Mouse (Mus musculus) layer of hippocampus, adult 8-10 months (tissue): ENCODE data around the gene Nhs. TPM values are rescaled to one million over a fixed set of nuclear protein-coding genes. Genes with fewer than 3 reads are reported as not detected.

Source experiments
- DNase-seq, 2 experiments: peaks; one replicate each; pipeline ENCODE4 v3.0.0; 2022; ENCODE audit warnings: low spot score in 2 of 2
- total RNA-seq, 4 experiments: library from RNA; stranded (reverse); gene quantifications; 2 replicates each; pipeline ENCODE4 v1.2.4; 2022

The Nhs gene
- total RNA-seq, 4 experiments from 2014 or later, result 2.5 to 3.0 (median 2.9) TPM

- no peak for DNase-seq
These were observed 139.4 kb downstream of the Nhs start for GRCm38 (mm10) chrX:162020039-162020566.

DNA sequence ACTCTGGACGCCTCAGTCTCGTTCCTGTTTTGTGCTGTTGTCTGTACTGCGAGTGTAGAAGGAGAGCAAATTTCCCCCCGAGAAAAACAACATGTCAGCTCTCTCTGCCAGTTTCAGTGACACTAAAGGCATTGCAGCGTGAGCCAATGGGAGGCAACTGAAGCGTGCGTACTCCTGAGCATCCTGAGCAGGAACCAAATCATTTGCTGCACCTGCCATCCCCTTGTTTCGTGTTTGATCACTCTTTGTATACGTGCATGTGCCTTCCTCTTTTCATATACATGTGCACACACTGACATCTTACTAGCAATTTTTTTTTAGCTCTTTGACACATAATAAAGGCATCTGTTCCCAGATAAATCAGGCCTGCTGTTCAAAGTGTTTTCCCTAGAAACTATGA, 142.1 kb downstream of the Nhs start:
- no peak for DNase-seq

DNA sequence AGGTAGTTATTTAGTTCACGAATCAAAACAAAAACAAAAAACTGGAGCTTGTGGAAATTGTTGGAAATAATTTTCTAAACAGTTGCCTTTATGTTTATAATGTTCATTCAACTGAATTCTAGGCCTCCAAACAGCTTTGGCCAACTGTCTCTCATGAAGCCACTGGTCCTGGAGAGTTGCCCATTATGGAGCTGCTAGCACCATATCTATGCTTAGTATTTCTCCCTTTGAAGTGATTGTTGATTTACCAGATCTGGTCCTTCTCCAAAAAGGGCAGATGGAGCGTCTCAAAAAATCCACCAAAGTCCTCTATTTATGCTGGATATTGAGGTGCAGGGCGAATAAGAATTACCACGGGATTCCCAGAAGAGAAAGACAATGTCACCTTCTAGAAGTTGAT, 147.0 kb downstream of the Nhs start:
- DNase-seq, result no peak

DNA sequence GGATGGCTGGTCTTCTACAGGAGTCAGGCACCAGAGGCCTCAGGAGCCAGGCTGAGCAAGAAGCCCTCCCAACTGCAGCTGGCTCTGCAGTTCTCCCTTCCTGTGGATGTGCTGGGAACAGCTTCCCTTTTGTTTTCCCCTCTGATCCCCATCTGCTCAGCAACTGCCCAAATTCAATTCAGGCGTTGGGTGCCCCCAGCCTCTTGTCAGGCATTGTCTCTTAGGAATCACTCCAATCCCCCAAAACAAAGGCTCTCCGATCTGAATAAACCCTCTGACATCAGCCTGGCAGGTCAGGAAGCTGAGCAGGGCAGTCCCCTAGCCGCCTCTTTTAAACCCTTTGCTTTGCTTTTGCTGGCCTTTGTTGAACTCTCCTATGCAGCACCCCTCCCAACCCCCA, 149.7 kb downstream of the Nhs start:
- DNase-seq, result no peak

GRCm38 (mm10) chrX:162003818-162004217, 155.7 kb downstream of the Nhs start:
- DNase-seq, result no peak

DNA sequence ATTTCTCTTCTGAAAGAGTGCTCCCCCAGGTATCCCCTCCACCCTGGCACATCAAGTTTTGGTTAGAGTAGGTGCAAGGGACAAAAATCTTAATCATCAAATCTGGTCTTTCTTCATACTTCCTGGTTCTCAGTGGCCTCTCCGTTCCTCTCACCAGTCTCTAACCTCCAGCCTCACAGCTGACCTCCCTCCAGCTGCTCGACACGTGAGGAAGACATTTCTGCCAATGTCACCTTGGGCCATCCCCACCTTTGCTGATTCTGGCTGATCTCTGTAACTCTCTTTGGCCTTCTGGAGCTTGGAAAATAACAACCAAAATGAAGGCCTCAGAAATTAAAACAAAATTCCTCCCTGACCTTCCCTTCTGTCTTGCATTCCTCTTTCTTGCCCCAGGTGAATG, 160.7 kb downstream of the Nhs start:
- DNase-seq, result no peak

- DNase-seq, result no peak
These were observed 162.2 kb downstream of the Nhs start for GRCm38 (mm10) chrX:161997170-161997795.

DNA sequence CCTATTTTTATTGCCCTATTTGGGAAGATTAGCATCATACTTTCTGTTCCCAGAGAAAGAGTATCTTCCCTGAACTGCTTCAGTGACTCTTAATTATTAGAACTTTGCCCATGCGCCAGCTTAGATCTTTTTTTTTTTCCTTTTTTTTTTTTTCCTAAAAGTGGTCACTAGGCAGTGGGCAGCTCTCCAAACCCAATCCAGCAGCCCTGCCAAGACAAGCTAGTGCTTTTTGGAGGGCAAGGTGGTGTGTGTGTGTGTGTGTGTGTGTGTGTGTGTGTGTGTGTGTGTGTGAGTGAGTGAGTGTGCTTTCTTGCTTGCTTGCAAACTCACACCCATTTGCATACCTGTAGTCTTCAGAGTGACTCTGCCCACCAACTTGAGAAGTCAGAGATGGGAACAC, 169.4 kb downstream of the Nhs start:
- DNase-seq, result no peak

- no peak for DNase-seq
These were observed 174.6 kb downstream of the Nhs start for GRCm38 (mm10) chrX:161984961-161985360.

DNA sequence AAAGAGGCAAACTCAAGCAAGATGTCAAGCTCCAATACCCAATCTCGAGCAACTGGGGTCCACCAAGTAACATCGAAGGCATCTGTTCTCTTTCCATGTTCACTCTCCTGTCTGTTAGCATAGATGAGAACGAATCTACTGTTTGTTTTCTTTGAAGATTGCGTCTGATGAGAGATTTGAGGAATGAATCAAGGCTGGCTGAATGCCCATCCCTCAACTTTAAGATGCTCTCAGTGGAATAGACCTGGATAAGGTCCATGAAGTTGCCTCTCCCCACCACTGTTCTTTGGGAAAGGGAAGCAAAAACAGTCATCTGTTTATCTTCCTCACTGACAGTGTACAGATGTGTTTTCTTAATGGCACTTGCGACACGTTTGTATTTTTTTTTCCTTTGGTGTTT, 178.1 kb downstream of the Nhs start:
- DNase-seq, result no peak

GRCm38 (mm10) chrX:161979946-161980345, 179.6 kb downstream of the Nhs start:
- no peak for DNase-seq

- DNase-seq, result no peak
These were observed 182.2 kb downstream of the Nhs start for GRCm38 (mm10) chrX:161977236-161977841.

DNA sequence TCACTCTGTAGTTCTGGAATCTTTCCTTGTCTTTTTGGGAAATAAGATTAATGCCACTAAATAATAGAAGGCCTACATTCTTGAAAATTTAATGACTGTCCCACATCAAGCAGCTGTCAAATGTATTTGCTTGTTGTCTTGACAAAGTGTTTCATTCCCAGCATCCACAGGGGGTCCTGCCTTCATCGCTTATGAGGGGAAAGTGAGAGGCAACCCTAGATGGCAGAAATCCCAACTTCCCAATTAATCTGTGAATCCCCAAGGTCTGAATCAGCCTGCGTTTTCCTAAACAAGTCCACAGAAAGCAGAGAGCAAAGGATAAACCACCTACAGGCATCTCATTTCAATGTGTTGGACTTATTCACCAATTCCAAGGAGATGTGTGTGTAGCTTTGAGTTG, 183.2 kb downstream of the Nhs start:
- no peak for DNase-seq

DNA sequence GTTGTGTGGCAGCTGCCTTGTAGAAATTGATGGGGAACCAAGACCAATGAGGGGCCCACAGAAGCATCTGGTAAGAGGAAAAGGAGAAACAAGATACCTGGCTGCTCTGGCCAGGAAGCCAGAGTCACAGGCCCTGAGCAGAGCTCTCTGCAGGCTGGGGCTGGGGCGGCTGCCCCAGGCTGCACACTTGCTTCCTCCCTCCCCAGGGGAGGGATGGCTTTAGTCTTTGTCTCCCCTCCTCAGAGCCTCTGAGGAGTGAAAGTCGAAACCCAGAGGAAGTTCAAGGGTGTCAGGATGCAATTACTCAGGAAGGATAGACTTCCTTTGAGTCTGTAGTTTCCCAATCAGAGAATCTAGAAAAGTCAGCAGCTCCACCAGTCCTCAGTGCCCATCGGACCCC, 186.0 kb downstream of the Nhs start:
- DNase-seq, result no peak

- no peak for DNase-seq
These were observed 186.8 kb downstream of the Nhs start for GRCm38 (mm10) chrX:161972723-161973122.

- DNase-seq, result no peak
These were observed 187.5 kb downstream of the Nhs start for GRCm38 (mm10) chrX:161971961-161972502.

- no peak for DNase-seq
These were observed 188.4 kb downstream of the Nhs start for GRCm38 (mm10) chrX:161971131-161971530.

GRCm38 (mm10) chrX:161967692-161968091, 191.8 kb downstream of the Nhs start:
- DNase-seq, result peak in 1 of 2 experiments; percentile 4

GRCm38 (mm10) chrX:161963372-161963771, 196.2 kb downstream of the Nhs start:
- DNase-seq, result no peak

DNA sequence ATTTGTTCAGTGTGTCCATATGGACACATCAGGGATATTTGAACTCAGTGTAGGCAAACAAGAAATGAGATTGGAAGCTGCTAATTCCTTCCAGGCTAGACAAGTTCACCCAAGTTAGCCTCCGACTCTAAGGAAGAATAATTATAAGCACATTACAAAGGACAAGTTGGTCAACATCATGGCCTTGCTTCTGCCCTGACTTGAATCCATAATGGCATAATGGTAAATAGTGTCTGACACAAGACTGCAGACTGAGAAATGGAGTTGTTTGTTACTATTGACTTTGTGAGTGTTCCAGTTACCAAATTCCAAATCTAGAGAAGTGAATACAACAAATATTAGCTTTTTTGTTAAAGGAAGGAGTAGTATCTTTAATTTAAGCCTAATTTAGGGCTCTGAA, 196.7 kb downstream of the Nhs start:
- DNase-seq, result no peak

- no peak for DNase-seq
These were observed 197.8 kb downstream of the Nhs start for GRCm38 (mm10) chrX:161961756-161962155.

DNA sequence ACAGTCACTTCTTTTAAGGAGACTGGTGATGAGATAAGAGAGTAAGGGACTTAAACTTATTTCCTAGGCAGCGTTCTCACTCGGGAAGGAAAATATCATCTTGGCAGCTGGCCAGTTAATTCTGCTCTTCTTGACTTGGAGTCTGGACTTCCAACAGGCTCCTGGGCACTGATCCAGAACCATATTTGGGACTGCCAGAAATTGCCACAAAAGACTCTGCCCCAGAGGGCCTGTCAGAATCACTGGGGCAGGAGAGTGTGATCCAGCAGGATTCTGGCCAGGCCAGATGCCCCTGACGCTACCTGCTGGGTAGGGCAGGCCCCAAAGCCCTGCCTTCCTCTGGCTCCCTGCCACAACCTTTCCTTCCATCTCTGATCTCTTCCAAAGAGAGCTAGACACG, 198.4 kb downstream of the Nhs start:
- DNase-seq, result no peak

- DNase-seq, result peak in 1 of 2 experiments; percentile 6
These were observed 207.2 kb downstream of the Nhs start for GRCm38 (mm10) chrX:161952356-161952755.
